In the genomic region with DNA sequence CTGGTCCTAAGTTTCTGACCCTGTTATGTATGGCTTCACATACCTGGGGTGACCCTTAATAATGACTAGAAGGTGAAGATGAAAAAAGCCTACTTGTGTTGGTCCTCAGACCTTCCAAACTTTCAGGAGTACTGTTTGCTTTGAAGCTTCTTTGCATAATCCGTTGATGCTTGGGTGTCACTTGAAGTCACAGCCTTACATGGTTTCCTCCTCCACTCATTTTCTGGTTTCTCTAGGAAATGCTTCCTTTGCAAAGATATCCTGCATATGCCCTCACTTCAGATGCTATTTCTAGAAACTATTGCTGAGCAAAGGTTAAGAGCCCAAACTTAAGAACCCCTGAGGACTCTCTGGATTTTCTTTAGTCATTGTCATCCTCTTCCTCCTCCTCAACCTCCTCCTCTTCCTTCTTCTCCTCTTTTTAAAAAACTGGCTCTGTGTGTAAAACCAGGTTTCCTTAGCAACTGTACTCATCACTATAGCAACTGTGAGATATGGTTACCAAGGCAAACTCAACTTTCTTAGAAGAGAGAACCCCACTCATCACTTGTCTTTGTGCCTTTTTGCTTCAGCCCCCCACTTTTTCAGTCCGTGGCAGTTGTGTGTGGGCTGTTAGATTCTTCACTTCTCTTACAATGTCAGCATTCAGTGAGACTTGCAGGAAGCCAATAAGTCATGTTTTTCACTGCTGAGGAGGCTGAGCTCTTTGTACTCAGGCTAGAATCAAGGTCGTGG, we compare ENCODE assay signal across 27 mouse cellular contexts. TPM values are rescaled to one million over a fixed set of nuclear protein-coding genes. Genes with fewer than 3 reads are reported as not detected.
DNase-seq lines count a peak whose midpoint lies in the region; ATAC-seq and TF ChIP-seq lines count a peak whose summit lies in the region.
"Had no signal": no experiment of that assay in that cellular context is flagged by ENCODE, and none has a peak within 500 bp of the region (broad histone marks: within the 10 kb centered on the region; RNA-seq: fewer than 3 reads in every experiment).

No protein-coding gene starts in this region.

- no peak for ATAC-seq in hindbrain, embryonic 13.5 days (ENCODE audit: low FRiP score)
- ATAC-seq: forebrain, embryonic 14.5 days; hindbrain, embryonic 16.5 days; intestine, postnatal 0 days; liver, embryonic 12.5 days had no signal

- peak; percentile 8 to 60 for DNase-seq in layer of hippocampus, adult 2 months (ENCODE audit: low spot score in 2 of 2)
- no peak for DNase-seq in layer of hippocampus, adult 9-10 months (ENCODE audit: low spot score)
- peak; percentile 46 to 52 for DNase-seq in right cerebral cortex, adult 2 months (ENCODE audit: low spot score in 2 of 2)
- DNase-seq in right cerebral cortex, postnatal 4 days, result no peak
- peak; percentile 24 to 67 for DNase-seq in left cerebral cortex, postnatal 14 days (ENCODE audit: low spot score in 2 of 2)
- no peak for DNase-seq in Muller cell, postnatal 12 days (ENCODE audit: inconsistent ontology term)
- DNase-seq in gastrocnemius, postnatal 14 days, result no peak
- DNase-seq: cerebellum, adult 8-10 months; gastrocnemius, postnatal 10 days; heart, adult 18-20 months; heart, postnatal 4 days; lung, adult 2 months; thymus, postnatal 14 days had no signal

- H3K9me3 ChIP-seq in hindbrain, embryonic 13.5 days, result no peaks in the 10 kb centered on the region; the same call in 1 of the 2 replicates
- H3K9me3 ChIP-seq: heart, embryonic 15.5 days; limb, embryonic 12.5 days; liver, embryonic 12.5 days had no signal

- no peak overlapping the region for H3K4me3 ChIP-seq in layer of hippocampus, adult 2 months
- no peak overlapping the region for H3K4me3 ChIP-seq in hindbrain, embryonic 13.5 days
- H3K4me3 ChIP-seq: heart, embryonic 15.5 days; limb, embryonic 12.5 days; liver, embryonic 12.5 days had no signal

- TF ChIP-seq CTCF in layer of hippocampus, adult 2 months (conservative IDR thresholded peaks at IDR 0.05), result no peak

- no peak overlapping the region for H3K9ac ChIP-seq in hindbrain, embryonic 13.5 days
- H3K9ac ChIP-seq: heart, embryonic 15.5 days; limb, embryonic 12.5 days; liver, embryonic 12.5 days had no signal

- no peaks in the 10 kb centered on the region for H3K4me1 ChIP-seq in hindbrain, embryonic 13.5 days (replicated peaks)
- H3K4me1 ChIP-seq: heart, embryonic 15.5 days; limb, embryonic 12.5 days; liver, embryonic 12.5 days had no signal

- 72% methylated on average over 3 of the region's 3 CpGs for WGBS in hindbrain, embryonic 13.5 days

- peak overlapping the region; percentile 73 for H3K27ac ChIP-seq in layer of hippocampus, adult 2 months
- no peak overlapping the region for H3K27ac ChIP-seq in hindbrain, embryonic 13.5 days
- H3K27ac ChIP-seq: heart, embryonic 15.5 days; kidney, postnatal 0 days; limb, embryonic 12.5 days; liver, embryonic 12.5 days; stomach, postnatal 0 days had no signal

- no peaks in the 10 kb centered on the region for H3K27me3 ChIP-seq in hindbrain, embryonic 13.5 days
- H3K27me3 ChIP-seq: CH12.LX; heart, embryonic 15.5 days; limb, embryonic 12.5 days; liver, embryonic 12.5 days had no signal

- no peaks in the 10 kb centered on the region for H3K36me3 ChIP-seq in hindbrain, embryonic 13.5 days
- H3K36me3 ChIP-seq: heart, embryonic 15.5 days; limb, embryonic 12.5 days; liver, embryonic 12.5 days had no signal

- no peak overlapping the region for H3K4me2 ChIP-seq in hindbrain, embryonic 13.5 days
- H3K4me2 ChIP-seq: heart, embryonic 15.5 days; limb, embryonic 12.5 days; liver, embryonic 12.5 days had no signal

- intact Hi-C loops in left cerebral cortex, postnatal 14 days (cut with DNase I), result no loop called here
- intact Hi-C loops in gastrocnemius, postnatal 14 days (cut with DNase I; ENCODE audit: low total_unique reads), result no loop called here

RNA-seq across cellular contexts. Expression of a gene that starts 59.2 kb away (rescaled TPM):
- 1 to 10 TPM in 1 of 2 experiments, under 1 TPM in 1; 0.96 to 1.5 TPM for total RNA-seq in layer of hippocampus, adult 2 months (2021)
- total RNA-seq in left cerebral cortex, postnatal 14 days (2021), result 1 to 10 TPM; 1.2 to 1.3 TPM
- total RNA-seq in gastrocnemius, postnatal 14 days (2021), result 1 to 10 TPM; 3.5 to 3.8 TPM
- polyA plus RNA-seq in hindbrain, embryonic 13.5 days (2015; fragmentation: Nextera tagmentation; extraction: Ambion mirVana), result 0.63 and 0.66 TPM in 2 replicates
- total RNA-seq: CH12.LX; common myeloid progenitor, adult 5-6 weeks; megakaryocyte-erythroid progenitor cell, adult 5-6 weeks; MEL; monocyte, adult 5-6 weeks had no signal
- polyA plus RNA-seq: liver, embryonic 12.5 days had no signal

Comparison
In these comparisons a context has a peak if more than half of its experiments do, and no peak if none do; other contexts are left out.
1. DNase-seq: peak in layer of hippocampus, adult 2 months (2 of 2), right cerebral cortex, adult 2 months (2 of 2) and left cerebral cortex, postnatal 14 days (2 of 2); none in layer of hippocampus, adult 9-10 months (single experiment), right cerebral cortex, postnatal 4 days (single experiment), Muller cell, postnatal 12 days (single experiment) and gastrocnemius, postnatal 14 days (single experiment).